Mouse (Mus musculus) layer of hippocampus, postnatal 10 days (tissue): ENCODE data around the gene Tm2d1. TPM values are rescaled to one million over a fixed set of nuclear protein-coding genes. Genes with fewer than 3 reads are reported as not detected.

Experiments
- DNase-seq, 2 experiments: peaks; one replicate each; pipeline ENCODE4 v3.0.0; 2021; ENCODE audit warnings: low spot score in 2 of 2
- total RNA-seq, 2 experiments: library from RNA; stranded (reverse); gene quantifications; 2 replicates each; pipeline ENCODE4 v1.2.3; 2021

Gene Tm2d1
- total RNA-seq, 2 experiments from 2014 or later = 35.9 to 46.7 TPM

DNA sequence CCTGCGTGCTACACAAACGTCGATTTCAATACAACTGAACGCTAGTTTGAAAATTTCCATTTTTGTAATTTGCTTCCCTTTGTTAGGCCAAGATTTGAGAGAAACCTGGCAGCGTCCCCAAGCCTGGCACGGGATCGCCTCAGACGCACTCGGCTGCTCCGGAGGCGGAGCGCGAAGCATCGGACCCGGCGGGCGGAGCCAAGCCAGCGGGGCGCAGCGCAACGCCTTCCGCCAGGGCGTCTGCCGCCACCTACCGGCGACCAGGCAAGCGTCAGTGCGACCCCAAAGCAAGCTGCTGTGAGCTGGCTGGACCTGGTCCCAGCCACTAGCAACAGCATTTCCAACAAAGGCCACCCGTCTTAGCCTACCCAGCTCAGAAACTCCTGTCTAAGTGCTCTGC lies 60.9 kb downstream of the Tm2d1 start:
- DNase-seq = peak; percentile 97 to 98

DNA sequence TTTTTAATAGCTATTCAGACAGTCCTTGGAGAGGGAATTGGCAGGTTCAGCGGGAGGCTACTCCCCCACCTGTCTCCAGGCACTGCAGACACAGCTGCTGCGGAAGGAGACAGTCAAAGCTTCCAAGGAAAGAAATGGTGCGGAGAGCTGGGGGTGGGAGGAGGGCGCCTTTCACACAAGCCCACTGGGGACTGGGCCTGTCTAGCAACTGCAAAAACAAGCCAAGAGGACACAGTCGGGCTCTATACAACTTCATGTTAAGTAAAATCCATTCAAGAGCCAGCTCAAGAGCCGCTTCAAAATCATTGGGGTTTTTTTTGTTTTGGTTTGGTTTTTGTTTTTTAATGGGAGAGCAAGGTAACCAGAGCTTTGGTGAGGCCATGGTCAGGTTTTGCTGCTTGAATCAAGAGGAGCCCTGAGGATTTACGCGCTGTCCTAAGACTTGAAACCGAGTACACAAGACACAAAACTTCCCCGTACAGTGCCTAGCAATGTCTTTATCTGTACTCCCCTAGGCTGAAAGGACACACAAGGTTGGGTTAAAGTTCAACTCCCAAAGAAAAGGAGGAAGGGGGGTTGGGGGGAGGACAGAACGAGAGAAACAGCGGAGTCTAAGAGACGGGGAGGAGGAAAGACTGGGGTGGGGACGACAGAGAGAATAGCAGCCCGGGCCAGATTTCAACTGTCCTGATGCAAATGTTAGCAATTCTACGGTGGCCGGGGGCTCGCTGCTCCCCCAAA lies 61.6 kb downstream of the Tm2d1 start:
- DNase-seq = peak; percentile 38 to 60

DNA sequence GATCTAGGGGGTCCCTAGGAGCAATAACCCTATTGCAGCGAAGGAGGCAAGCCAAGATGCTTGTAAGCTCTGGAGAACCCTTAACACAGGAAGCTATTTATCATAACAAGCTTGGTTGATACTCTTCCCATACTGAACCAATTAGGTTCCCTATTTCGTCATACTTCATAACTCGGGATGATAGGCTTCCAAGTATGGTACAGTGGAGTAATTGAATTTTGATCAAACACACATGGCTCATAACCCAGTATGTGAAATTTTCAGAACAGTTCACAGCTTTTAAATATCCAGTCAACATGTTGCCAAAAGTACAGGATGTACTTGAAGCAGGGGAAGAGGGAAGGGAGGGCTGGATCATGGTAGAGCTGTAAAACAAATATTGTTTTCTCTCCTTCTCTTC lies 64.3 kb downstream of the Tm2d1 start:
- DNase-seq = no peak

DNA sequence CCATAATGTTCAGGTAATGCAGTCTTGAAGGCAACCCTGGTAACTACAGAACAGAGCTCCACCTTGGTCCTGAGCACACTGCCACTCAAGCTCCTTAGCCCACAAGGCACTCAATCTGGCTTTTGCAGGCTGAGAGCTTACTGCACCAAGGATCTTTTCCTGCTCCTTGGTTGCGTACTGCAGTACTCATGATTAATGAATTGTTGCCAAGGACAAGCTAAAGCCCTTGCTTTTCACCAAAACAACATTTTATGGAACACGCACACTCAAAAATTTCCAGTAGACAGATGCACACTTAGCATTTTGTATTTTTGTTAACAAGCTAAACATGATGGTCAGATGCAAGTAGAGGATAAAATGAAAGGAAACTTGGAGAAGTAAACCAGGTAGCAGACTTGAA lies 66.0 kb downstream of the Tm2d1 start:
- no peak for DNase-seq

Other genes with a start within 250 kb of the Tm2d1 start
- gene Patj, start 12.5 kb upstream of the Tm2d1 start, total RNA-seq = 1 to 10 TPM; 5.2 to 8.7 TPM